Mouse (Mus musculus) MEL (cell line): ENCODE results near the gene Gm42715. TPM values are rescaled to one million over a fixed set of nuclear protein-coding genes. Genes with fewer than 3 reads are reported as not detected.

Experiments
- DNase-seq: peaks from one replicate; pipeline ENCODE4 v3.0.0; 2011; ENCODE audit warnings: low read depth, low spot score
- H3K27ac ChIP-seq: 2 replicates; pipeline ENCODE4 v1.5.1; 2012; ENCODE audit warnings: low read depth, mild to moderate bottlenecking, control low read depth, low read length, moderate library complexity; ENCODE audit not compliant: control insufficient read depth
- H3K27me3 ChIP-seq, 2 experiments: fragments of 150-350 bp in 1 of 2; sonication (generic) in 1 of 2; 2 replicates each; pipeline ENCODE4 v1.6.1; 2012; ENCODE audit warnings: low read length in 2 of 2, mild to moderate bottlenecking in 2 of 2, improper control_type of control experiment in 1 of 2, moderate library complexity in 1 of 2; ENCODE audit not compliant: insufficient read depth in 2 of 2, control insufficient read depth in 1 of 2
- H3K36me3 ChIP-seq, 2 experiments: 2 replicates each; pipeline ENCODE4 v1.6.1; 2012 to 2014; ENCODE audit warnings: low read length in 2 of 2, improper control_type of control experiment in 1 of 2, inconsistent platforms in 1 of 2, mild to moderate bottlenecking in 1 of 2; ENCODE audit not compliant: insufficient read depth in 2 of 2, control insufficient read depth in 1 of 2
- H3K4me1 ChIP-seq, 2 experiments: fragments of 150-350 bp in 1 of 2; sonication (generic) in 1 of 2; 2 replicates each; pipeline ENCODE4 v1.6.1; 2012; ENCODE audit warnings: low read length in 2 of 2, improper control_type of control experiment in 1 of 2, mild to moderate bottlenecking in 1 of 2; ENCODE audit not compliant: insufficient read depth in 2 of 2, control insufficient read depth in 1 of 2
- H3K4me3 ChIP-seq, 2 experiments: fragments of 150-350 bp in 1 of 2; sonication (generic) in 1 of 2; 2 replicates each; pipeline ENCODE4 v1.5.1; 2012; ENCODE audit warnings: low read depth in 2 of 2, low read length in 2 of 2, mild to moderate bottlenecking in 2 of 2, moderate library complexity in 2 of 2, control low read depth in 1 of 2, improper control_type of control experiment in 1 of 2; ENCODE audit not compliant: control insufficient read depth in 1 of 2, insufficient read depth in 1 of 2
- H3K79me2 ChIP-seq: 2 replicates; pipeline ENCODE4 v1.6.1; 2012; ENCODE audit warnings: mild to moderate bottlenecking, low read length, moderate library complexity; ENCODE audit not compliant: control insufficient read depth, poor library complexity, insufficient read depth
- H3K9ac ChIP-seq: 2 replicates; pipeline ENCODE4 v1.6.1; 2012; ENCODE audit warnings: low read depth, mild to moderate bottlenecking, control low read depth, low read length, moderate library complexity; ENCODE audit not compliant: control insufficient read depth, poor library complexity, severe bottlenecking
- H3K9me3 ChIP-seq: fragments of 150-350 bp; sonication (generic); replicated peaks from 2 replicates; pipeline ENCODE4 v1.6.1; 2012; ENCODE audit warnings: mild to moderate bottlenecking, low read length, improper control_type of control experiment, moderate library complexity; ENCODE audit not compliant: insufficient read depth
- CHD1 ChIP-seq: IDR thresholded peaks from 2 replicates; pipeline ENCODE4 v1.6.1; 2012; ENCODE audit warnings: low read depth, mild to moderate bottlenecking, inconsistent platforms, low read length, improper control_type of control experiment
- CHD2 ChIP-seq: IDR thresholded peaks from 2 replicates; pipeline ENCODE4 v1.6.1; 2011; ENCODE audit warnings: low read length, improper control_type of control experiment
- CTCF ChIP-seq, 3 experiments: IDR thresholded peaks in 2 of 3; conservative IDR thresholded peaks in 1 of 3; 2 replicates each; pipeline ENCODE4 v1.5.1; 2011 to 2012; ENCODE audit warnings: low read length in 3 of 3, low read depth in 2 of 3, mild to moderate bottlenecking in 2 of 3, improper control_type of control experiment in 1 of 3, inconsistent platforms in 1 of 3, mixed read lengths in 1 of 3, moderate library complexity in 1 of 3; ENCODE audit not compliant: control insufficient read depth in 1 of 3, insufficient read depth in 1 of 3, poor library complexity in 1 of 3, severe bottlenecking in 1 of 3
- ETS1 ChIP-seq: IDR thresholded peaks from 2 replicates; pipeline ENCODE4 v1.6.1; 2012; ENCODE audit warnings: low read depth, mild to moderate bottlenecking, inconsistent platforms, low read length, improper control_type of control experiment, moderate library complexity
- GATA1 ChIP-seq: IDR thresholded peaks from 2 replicates; pipeline ENCODE4 v1.6.1; 2011; ENCODE audit warnings: low read depth, low read length, improper control_type of control experiment
- KAT2A ChIP-seq: conservative IDR thresholded peaks from 2 replicates; pipeline ENCODE4 v1.6.1; 2012; ENCODE audit warnings: low read depth, low read length, improper control_type of control experiment, inconsistent platforms
- MAX ChIP-seq: IDR thresholded peaks from 2 replicates; pipeline ENCODE4 v1.6.1; 2011; ENCODE audit warnings: low read length, improper control_type of control experiment
- MAZ ChIP-seq: IDR thresholded peaks from 2 replicates; pipeline ENCODE4 v1.6.1; 2012; ENCODE audit warnings: low read depth, mild to moderate bottlenecking, inconsistent platforms, low read length, improper control_type of control experiment
- MEF2A ChIP-seq: IDR thresholded peaks from 2 replicates; pipeline ENCODE4 v1.6.1; 2014; ENCODE audit warnings: low read depth, mild to moderate bottlenecking, inconsistent platforms, low read length, improper control_type of control experiment; ENCODE audit not compliant: poor library complexity, insufficient replicate concordance, severe bottlenecking; ENCODE audit errors: extremely low read depth
- POLR2AphosphoS5 ChIP-seq: IDR thresholded peaks from 2 replicates; pipeline ENCODE4 v1.6.1; 2012; ENCODE audit warnings: low read depth, borderline replicate concordance, mild to moderate bottlenecking, inconsistent platforms, low read length, moderate library complexity, mixed read lengths
- RCOR1 ChIP-seq: IDR thresholded peaks from 2 replicates; pipeline ENCODE4 v1.6.1; 2012; ENCODE audit warnings: low read depth, mild to moderate bottlenecking, inconsistent platforms, low read length, improper control_type of control experiment
- SIN3A ChIP-seq: IDR thresholded peaks from 2 replicates; pipeline ENCODE4 v1.6.1; 2012; ENCODE audit warnings: low read length, improper control_type of control experiment, inconsistent platforms
- TBP ChIP-seq: IDR thresholded peaks from 2 replicates; pipeline ENCODE4 v1.8.0; 2011; ENCODE audit warnings: low read depth, low read length, improper control_type of control experiment
- USF2 ChIP-seq, 2 experiments: IDR thresholded peaks; 2 replicates each; pipeline ENCODE4 v1.6.1; 2011 to 2012; ENCODE audit warnings: improper control_type of control experiment in 2 of 2, low read length in 2 of 2, borderline replicate concordance in 1 of 2, inconsistent platforms in 1 of 2, low read depth in 1 of 2, mild to moderate bottlenecking in 1 of 2; ENCODE audit not compliant: insufficient read depth in 1 of 2
- ZMIZ1 ChIP-seq: IDR thresholded peaks from 2 replicates; pipeline ENCODE4 v1.6.1; 2012; ENCODE audit warnings: low read depth, mild to moderate bottlenecking, inconsistent platforms, low read length, improper control_type of control experiment, moderate library complexity
- polyA plus RNA-seq, 2 experiments: library from polyadenylated mRNA; stranded (reverse) in 1 of 2; unstranded in 1 of 2; fragments of >175 nt in 1 of 2; fragments of >200 nt in 1 of 2; gene quantifications; 2 replicates each; pipeline versions ENCODE4 v1.2.1 to v1.2.4; 2012; ENCODE audit warnings: low replicate concordance in 2 of 2, low read depth in 1 of 2; ENCODE audit not compliant: insufficient read length in 2 of 2, insufficient read depth in 1 of 2, missing spikeins in 1 of 2
- total RNA-seq: library from RNA; depleted of rRNA; stranded (reverse); fragments of 300-350 nt; gene quantifications from 2 replicates; pipeline ENCODE4 v1.2.3, GENCODE M21; 2012

Gene Gm42715
- total and polyA plus RNA-seq, 3 experiments, result 9.0 to 25.4 TPM; not detected in 1

DNA sequence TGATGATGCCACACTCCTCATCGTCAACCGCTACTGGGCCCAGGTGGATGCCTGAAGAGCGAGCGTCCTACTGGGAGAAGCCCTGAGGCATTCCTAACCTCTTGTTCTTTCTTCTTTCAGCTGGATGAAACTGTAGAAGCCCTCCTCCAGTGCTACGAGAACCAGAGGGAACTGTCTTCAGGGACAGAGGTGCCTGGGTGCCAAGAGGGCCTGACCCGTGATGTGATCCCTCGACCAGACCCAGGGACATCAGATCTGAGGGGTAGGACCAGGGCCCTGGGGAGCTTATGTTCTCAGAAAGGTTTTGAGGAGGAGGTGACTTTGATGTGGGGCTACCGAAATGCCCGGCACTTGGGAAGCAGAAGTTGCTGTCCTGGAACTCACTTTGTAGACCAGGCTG lies 70.3 kb downstream of the Gm42715 start:
- H3K4me1 ChIP-seq, result peaks cover 6 to 33% of the 10 kb centered on the region in 2 experiments; a peak in 3 of 4 replicates
- no peaks in the 10 kb centered on the region for H3K9me3 ChIP-seq
- H3K79me2 ChIP-seq, result peaks cover 12% of the 10 kb centered on the region
- no peak for DNase-seq
- H3K27ac ChIP-seq, result no peak overlapping the region
- H3K9ac ChIP-seq, result no peak overlapping the region
- TF ChIP-seq MAZ, result no peak
- TF ChIP-seq POLR2AphosphoS5, result no peak
- TF ChIP-seq GATA1, result no peak
- TF ChIP-seq ETS1, result no peak
- no peak for TF ChIP-seq CTCF (IDR thresholded peaks at IDR 0.05 in 2 of 3, conservative IDR thresholded peaks at IDR 0.05 in 1 of 3; ENCODE audit: control insufficient read depth in 1 of 3, insufficient read depth in 1 of 3, low read depth in 2 of 3, low read length in 3 of 3, poor library complexity in 1 of 3, severe bottlenecking in 1 of 3)
- no peak for TF ChIP-seq RCOR1
- no peak for TF ChIP-seq MEF2A
- no peak for TF ChIP-seq ZMIZ1
- TF ChIP-seq SIN3A, result no peak
- TF ChIP-seq MAX, result no peak
- TF ChIP-seq TBP, result no peak
- H3K36me3 ChIP-seq, result peaks cover 8 to 30% of the 10 kb centered on the region in 2 experiments; a peak in 3 of 4 replicates
- H3K27me3 ChIP-seq, result no peaks in the 10 kb centered on the region
- H3K4me3 ChIP-seq, result no peak overlapping the region; a peak in 1 of 4 replicates

DNA sequence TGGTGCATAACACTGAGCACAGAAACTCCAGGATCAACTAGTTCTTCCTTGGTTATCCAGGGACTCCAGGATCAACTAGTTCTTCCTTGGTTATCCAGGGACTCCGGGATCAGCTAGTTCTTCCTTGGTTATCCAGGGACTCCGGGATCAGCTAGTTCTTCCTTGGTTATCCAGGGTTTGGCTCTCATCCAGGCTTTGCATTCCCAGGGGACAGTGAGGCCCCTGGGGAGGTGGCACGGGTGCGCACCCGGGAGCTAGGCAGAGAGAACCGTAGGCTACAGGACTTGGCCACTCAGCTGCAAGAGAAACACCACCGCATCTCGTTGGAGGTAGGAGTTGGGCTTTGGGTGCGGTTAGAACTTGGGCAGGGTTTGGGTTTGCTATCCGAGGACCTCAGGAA lies 71.7 kb downstream of the Gm42715 start:
- Histone ChIP-seq H3K79me2 (peaks cover 12% of the 10 kb centered on the region), H3K27me3 (no peaks in the 10 kb centered on the region), H3K36me3 (peaks cover 15 to 18% of the 10 kb centered on the region in 2 experiments), H3K9me3 (no peaks in the 10 kb centered on the region), H3K9ac (no peak overlapping the region), H3K27ac (no peak overlapping the region), H3K4me3 (no peak overlapping the region), H3K4me1 (peaks cover 4 to 21% of the 10 kb centered on the region in 2 experiments; a peak in 3 of 4 replicates)
- no peak for TF ChIP-seq CHD1
- no peak for TF ChIP-seq CHD2
- no peak for TF ChIP-seq MAX
- no peak for TF ChIP-seq POLR2AphosphoS5
- TF ChIP-seq KAT2A, result no peak
- DNase-seq, result no peak

DNA sequence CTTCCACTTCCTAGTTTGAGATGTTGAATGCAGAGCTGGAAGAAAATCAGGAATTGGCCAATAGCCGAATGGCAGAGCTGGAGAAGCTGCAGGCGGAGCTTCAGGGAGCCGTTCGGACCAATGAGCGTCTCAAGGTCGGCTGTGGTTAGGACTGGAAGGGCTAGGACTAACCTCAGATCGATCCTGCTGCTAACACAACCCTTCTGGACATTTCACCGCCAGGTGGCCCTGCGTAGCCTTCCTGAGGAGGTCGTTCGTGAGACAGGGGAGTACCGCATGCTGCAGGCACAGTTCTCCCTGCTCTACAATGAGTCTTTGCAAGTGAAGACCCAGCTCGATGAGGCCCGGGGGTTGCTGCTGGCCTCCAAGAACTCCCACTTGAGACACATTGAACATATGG lies 73.2 kb downstream of the Gm42715 start:
- Histone ChIP-seq H3K79me2 (peaks cover 12% of the 10 kb centered on the region), H3K4me1 (peaks cover 0 to 7% of the 10 kb centered on the region in 2 experiments; a peak in 2 of 4 replicates), H3K27ac (no peak overlapping the region), H3K9ac (no peak overlapping the region), H3K4me3 (no peak overlapping the region)
- no peak for DNase-seq
- TF ChIP-seq USF2 (IDR thresholded peaks at IDR 0.05; ENCODE audit: borderline replicate concordance in 1 of 2, insufficient read depth in 1 of 2, low read depth in 1 of 2, low read length in 2 of 2), result no peak
- TF ChIP-seq, all 39 proteins: peak for 0
- Histone ChIP-seq H3K27me3 (no peaks in the 10 kb centered on the region), H3K36me3 (peaks cover 6 to 17% of the 10 kb centered on the region in 2 experiments), H3K9me3 (no peaks in the 10 kb centered on the region)
